Mouse (Mus musculus): ENCODE results near the gene Klf1.

DNA sequence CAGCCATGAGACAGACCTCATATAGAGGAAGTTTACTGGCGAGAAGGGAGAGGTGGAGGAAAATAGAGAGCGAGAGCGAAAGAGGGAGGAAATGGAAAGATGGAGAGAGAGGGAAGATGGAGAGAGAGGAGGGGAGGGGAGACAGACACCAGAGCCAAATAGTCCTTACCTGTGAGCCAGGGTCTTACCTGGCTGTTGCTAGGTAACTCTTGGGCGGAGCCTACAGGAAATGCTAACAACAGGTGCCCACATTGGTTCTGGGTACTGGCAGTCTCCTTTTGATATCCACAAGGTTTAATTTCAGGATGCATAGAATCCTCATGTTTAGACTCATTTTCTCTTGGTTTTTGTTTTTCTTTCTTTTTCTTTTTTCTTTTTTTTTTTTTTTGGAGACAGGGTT lies 28.7 kb upstream of the Klf1 start:
- TF ChIP-seq CTCF (IDR thresholded peaks at IDR 0.05; ENCODE audit: low read depth) (no peak), EP300 (optimal IDR thresholded peaks at IDR 0.05) (no peak)

Measured in stomach, postnatal 0 days (tissue).